Mouse (Mus musculus) thymus, adult 2 months (tissue): Measurements from ENCODE around the gene Mybpc3.

Experiments
- CTCF ChIP-seq: fragments of 200-500 bp; IDR thresholded peaks from 2 replicates; pipeline ENCODE4 v1.5.1; 2012; ENCODE audit warnings: mild to moderate bottlenecking, control low read depth, low read length, moderate library complexity, borderline replicate concordance; ENCODE audit not compliant: control insufficient read depth, poor library complexity, insufficient read depth; ENCODE audit errors: extremely low read depth
- POLR2A ChIP-seq: fragments of 200-500 bp; IDR thresholded peaks from 2 replicates; pipeline ENCODE4 v1.6.1; 2012; ENCODE audit warnings: mild to moderate bottlenecking, low read length, control low read depth, moderate library complexity; ENCODE audit not compliant: control insufficient read depth, poor library complexity, insufficient read depth; ENCODE audit errors: extremely low read depth

DNA sequence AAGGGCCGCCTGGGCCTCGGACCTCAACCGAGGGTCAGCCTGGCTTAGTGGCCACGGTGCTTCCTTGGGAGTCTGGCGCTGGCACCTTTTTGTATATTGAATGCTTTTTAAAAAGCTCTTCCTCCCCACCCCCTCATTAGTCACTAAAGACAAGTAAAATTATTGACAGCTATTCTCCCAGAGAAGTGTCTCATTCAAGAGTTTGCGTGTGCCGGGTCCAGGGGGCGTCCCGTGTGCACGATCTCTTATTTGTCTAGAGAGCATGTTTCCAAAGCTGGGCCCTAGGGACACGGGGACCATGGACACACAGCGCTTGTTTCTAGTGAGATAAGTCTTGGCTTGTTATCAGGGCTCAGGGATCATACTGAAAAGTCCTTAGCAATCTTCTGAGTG lies 2.4 kb upstream of the Mybpc3 start:
- TF ChIP-seq CTCF (no peak), POLR2A (no peak)
